Mouse (Mus musculus): ENCODE measurements around the gene Fam98b. TPM values are rescaled to one million over a fixed set of nuclear protein-coding genes. Genes with fewer than 3 reads are reported as not detected.

The Fam98b gene
- total RNA-seq, 1 experiment, result 13.7 TPM

- no peak overlapping the region for H3K4me3 ChIP-seq (ENCODE audit: insufficient read depth in 1 of 2, low read depth in 1 of 2, low read length in 2 of 2, poor library complexity in 1 of 2, severe bottlenecking in 1 of 2)
- H3K9ac ChIP-seq (ENCODE audit: insufficient read depth, low read depth, low read length, poor library complexity, severe bottlenecking), result no peak overlapping the region
- no peaks in the 10 kb centered on the region for H3K36me3 ChIP-seq (ENCODE audit: control insufficient read depth, insufficient read depth, low read length, poor library complexity, severe bottlenecking)
- in situ Hi-C loops (cut with MboI; ENCODE audit: low sequenced_read_pairs in 2 of 2, unreplicated experiment in 2 of 2), result no loop called here
- H3K27ac ChIP-seq (ENCODE audit: insufficient read depth, low read depth, low read length, poor library complexity, severe bottlenecking), result no peak overlapping the region
- no peaks in the 10 kb centered on the region for H3K4me1 ChIP-seq (ENCODE audit: control insufficient read depth in 2 of 2, insufficient read depth in 2 of 2, low read length in 2 of 2, poor library complexity in 1 of 2)
- TF ChIP-seq CHD2 (IDR thresholded peaks at IDR 0.05; ENCODE audit: low read depth, low read length) (no peak), MAFK (IDR thresholded peaks at IDR 0.05; ENCODE audit: insufficient read depth, low read depth, low read length) (no peak), HCFC1 (IDR thresholded peaks at IDR 0.05; ENCODE audit: borderline replicate concordance, insufficient read depth, low read length) (no peak), ZNF384 (IDR thresholded peaks at IDR 0.05; ENCODE audit: low read depth, low read length) (no peak), ZC3H11A (IDR thresholded peaks at IDR 0.05; ENCODE audit: borderline replicate concordance, low read depth, low read length) (no peak)
- no peaks in the 10 kb centered on the region for H3K9me3 ChIP-seq (ENCODE audit: control insufficient read depth, insufficient read depth, low read depth, low read length)
- DNase-seq (ENCODE audit: low read depth, low spot score), result no peak
Measured at GRCm38 (mm10) chr2:117311349-117311748, 61.8 kb downstream of the Fam98b start.

GRCm38 (mm10) chr2:117312030-117312429, 62.5 kb downstream of the Fam98b start:
- DNase-seq (ENCODE audit: low read depth, low spot score), result no peak
- TF ChIP-seq MAFK (IDR thresholded peaks at IDR 0.05; ENCODE audit: insufficient read depth, low read depth, low read length) (no peak), ZC3H11A (IDR thresholded peaks at IDR 0.05; ENCODE audit: borderline replicate concordance, low read depth, low read length) (no peak), HCFC1 (IDR thresholded peaks at IDR 0.05; ENCODE audit: borderline replicate concordance, insufficient read depth, low read length) (no peak), ZNF384 (IDR thresholded peaks at IDR 0.05; ENCODE audit: low read depth, low read length) (no peak), CHD2 (IDR thresholded peaks at IDR 0.05; ENCODE audit: low read depth, low read length) (no peak)
- Histone ChIP-seq H3K27ac (ENCODE audit: insufficient read depth, low read depth, low read length, poor library complexity, severe bottlenecking) (no peak overlapping the region), H3K36me3 (ENCODE audit: control insufficient read depth, insufficient read depth, low read length, poor library complexity, severe bottlenecking) (no peaks in the 10 kb centered on the region), H3K4me3 (ENCODE audit: insufficient read depth in 1 of 2, low read depth in 1 of 2, low read length in 2 of 2, poor library complexity in 1 of 2, severe bottlenecking in 1 of 2) (no peak overlapping the region), H3K9ac (ENCODE audit: insufficient read depth, low read depth, low read length, poor library complexity, severe bottlenecking) (no peak overlapping the region), H3K4me1 (ENCODE audit: control insufficient read depth in 2 of 2, insufficient read depth in 2 of 2, low read length in 2 of 2, poor library complexity in 1 of 2) (no peaks in the 10 kb centered on the region), H3K9me3 (ENCODE audit: control insufficient read depth, insufficient read depth, low read depth, low read length) (no peaks in the 10 kb centered on the region)
- in situ Hi-C loops (cut with MboI; ENCODE audit: low sequenced_read_pairs in 2 of 2, unreplicated experiment in 2 of 2), result no loop called here

- in situ Hi-C loops (cut with MboI; ENCODE audit: low sequenced_read_pairs in 2 of 2, unreplicated experiment in 2 of 2), result no loop called here
Measured at GRCm38 (mm10) chr2:117312441-117312895, 62.9 kb downstream of the Fam98b start.

GRCm38 (mm10) chr2:117313586-117314235, 64.2 kb downstream of the Fam98b start:
- Histone ChIP-seq H3K27ac (ENCODE audit: insufficient read depth, low read depth, low read length, poor library complexity, severe bottlenecking) (no peak overlapping the region), H3K9me3 (ENCODE audit: control insufficient read depth, insufficient read depth, low read depth, low read length) (no peaks in the 10 kb centered on the region), H3K4me3 (ENCODE audit: insufficient read depth in 1 of 2, low read depth in 1 of 2, low read length in 2 of 2, poor library complexity in 1 of 2, severe bottlenecking in 1 of 2) (no peak overlapping the region), H3K36me3 (ENCODE audit: control insufficient read depth, insufficient read depth, low read length, poor library complexity, severe bottlenecking) (no peaks in the 10 kb centered on the region), H3K9ac (ENCODE audit: insufficient read depth, low read depth, low read length, poor library complexity, severe bottlenecking) (no peak overlapping the region), H3K4me1 (ENCODE audit: control insufficient read depth in 2 of 2, insufficient read depth in 2 of 2, low read length in 2 of 2, poor library complexity in 1 of 2) (no peaks in the 10 kb centered on the region)
- DNase-seq (ENCODE audit: low read depth, low spot score), result no peak
- TF ChIP-seq ZNF384 (IDR thresholded peaks at IDR 0.05; ENCODE audit: low read depth, low read length) (no peak), CHD2 (IDR thresholded peaks at IDR 0.05; ENCODE audit: low read depth, low read length) (no peak), HCFC1 (IDR thresholded peaks at IDR 0.05; ENCODE audit: borderline replicate concordance, insufficient read depth, low read length) (no peak), MAFK (IDR thresholded peaks at IDR 0.05; ENCODE audit: insufficient read depth, low read depth, low read length) (no peak), ZC3H11A (IDR thresholded peaks at IDR 0.05; ENCODE audit: borderline replicate concordance, low read depth, low read length) (no peak)
- in situ Hi-C loops (cut with MboI; ENCODE audit: low sequenced_read_pairs in 2 of 2, unreplicated experiment in 2 of 2), result no loop called here

More at GRCm38 (mm10) chr2:117312441-117312895, 62.9 kb downstream of the Fam98b start:
- no peak overlapping the region for H3K4me3 ChIP-seq (ENCODE audit: insufficient read depth in 1 of 2, low read depth in 1 of 2, low read length in 2 of 2, poor library complexity in 1 of 2, severe bottlenecking in 1 of 2)
- DNase-seq (ENCODE audit: low read depth, low spot score), result no peak
- no peaks in the 10 kb centered on the region for H3K36me3 ChIP-seq (ENCODE audit: control insufficient read depth, insufficient read depth, low read length, poor library complexity, severe bottlenecking)
- no peak overlapping the region for H3K9ac ChIP-seq (ENCODE audit: insufficient read depth, low read depth, low read length, poor library complexity, severe bottlenecking)
- H3K27ac ChIP-seq (ENCODE audit: insufficient read depth, low read depth, low read length, poor library complexity, severe bottlenecking), result no peak overlapping the region
- no peak for TF ChIP-seq MAFK (IDR thresholded peaks at IDR 0.05; ENCODE audit: insufficient read depth, low read depth, low read length)
- TF ChIP-seq CHD2 (IDR thresholded peaks at IDR 0.05; ENCODE audit: low read depth, low read length), result no peak
- TF ChIP-seq ZNF384 (IDR thresholded peaks at IDR 0.05; ENCODE audit: low read depth, low read length), result no peak
- TF ChIP-seq ZC3H11A (IDR thresholded peaks at IDR 0.05; ENCODE audit: borderline replicate concordance, low read depth, low read length), result no peak
- TF ChIP-seq HCFC1 (IDR thresholded peaks at IDR 0.05; ENCODE audit: borderline replicate concordance, insufficient read depth, low read length), result no peak
- H3K4me1 ChIP-seq (ENCODE audit: control insufficient read depth in 2 of 2, insufficient read depth in 2 of 2, low read length in 2 of 2, poor library complexity in 1 of 2), result no peaks in the 10 kb centered on the region
- H3K9me3 ChIP-seq (ENCODE audit: control insufficient read depth, insufficient read depth, low read depth, low read length), result no peaks in the 10 kb centered on the region
